Mouse (Mus musculus) adipocyte (in vitro differentiated cells): ENCODE results near the gene Ssc5d.

ENCODE experiments used
- DNase-seq: peaks from one replicate; pipeline ENCODE4 v3.0.0-alpha.2; 2016; ENCODE audit warnings: low spot score

The Ssc5d gene

DNA sequence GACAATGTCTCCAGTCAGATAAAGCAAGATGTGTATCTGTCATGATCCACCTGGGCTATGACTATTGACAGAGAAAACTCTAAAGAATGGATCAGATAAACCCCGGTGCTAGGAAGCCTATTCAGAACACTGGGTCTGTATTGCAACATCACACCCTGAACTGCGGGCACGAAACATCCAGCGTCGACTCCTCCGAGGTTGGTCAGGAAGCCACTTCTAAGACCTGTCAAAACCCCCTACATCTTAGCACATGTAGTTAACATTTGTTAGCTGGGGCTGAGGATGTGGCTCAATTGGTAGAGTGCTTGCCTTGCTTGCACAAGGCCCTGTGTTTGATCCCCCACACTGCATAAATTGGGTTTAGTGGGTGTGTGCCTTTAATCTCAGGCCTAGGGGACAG is 22.8 kb downstream of the Ssc5d start:
- no peak for DNase-seq

DNA sequence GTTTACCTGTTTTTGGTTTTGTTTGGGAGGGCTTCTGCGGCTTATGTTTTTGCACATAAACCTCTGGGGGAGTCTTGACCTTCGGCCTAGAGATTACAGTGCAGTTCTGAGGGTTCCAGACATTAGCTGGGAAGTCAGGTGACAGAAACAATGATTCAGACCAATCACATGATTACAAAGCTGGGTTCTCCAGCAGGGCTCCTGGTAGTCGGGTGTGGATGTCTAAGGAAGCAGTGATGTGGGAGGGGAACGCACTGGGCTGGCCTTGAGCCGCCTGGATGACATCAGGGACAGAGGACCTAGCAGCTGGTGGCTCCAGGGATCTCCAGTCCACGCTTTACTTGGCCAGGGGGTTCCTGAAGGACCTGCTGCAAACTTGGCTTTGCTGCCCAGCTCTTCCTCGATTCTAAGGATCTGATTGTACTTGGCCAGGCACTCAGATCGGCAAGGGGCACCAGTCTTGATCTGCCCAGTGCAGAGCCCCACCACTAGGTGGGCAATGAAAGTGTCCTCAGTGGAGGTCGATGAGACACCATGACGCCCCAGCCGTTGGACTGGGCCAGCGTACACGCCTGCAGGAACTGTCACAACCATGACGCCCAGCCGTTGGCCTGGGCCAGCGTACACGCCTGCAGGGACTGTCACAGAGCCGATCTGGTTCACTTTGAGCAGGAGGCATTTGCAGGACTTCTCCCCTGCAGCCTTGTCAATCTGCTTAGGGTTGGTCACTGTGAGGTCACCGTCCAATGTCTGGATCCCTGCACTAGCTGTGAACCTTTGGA is 25.2 kb downstream of the Ssc5d start:
- no peak for DNase-seq

DNA sequence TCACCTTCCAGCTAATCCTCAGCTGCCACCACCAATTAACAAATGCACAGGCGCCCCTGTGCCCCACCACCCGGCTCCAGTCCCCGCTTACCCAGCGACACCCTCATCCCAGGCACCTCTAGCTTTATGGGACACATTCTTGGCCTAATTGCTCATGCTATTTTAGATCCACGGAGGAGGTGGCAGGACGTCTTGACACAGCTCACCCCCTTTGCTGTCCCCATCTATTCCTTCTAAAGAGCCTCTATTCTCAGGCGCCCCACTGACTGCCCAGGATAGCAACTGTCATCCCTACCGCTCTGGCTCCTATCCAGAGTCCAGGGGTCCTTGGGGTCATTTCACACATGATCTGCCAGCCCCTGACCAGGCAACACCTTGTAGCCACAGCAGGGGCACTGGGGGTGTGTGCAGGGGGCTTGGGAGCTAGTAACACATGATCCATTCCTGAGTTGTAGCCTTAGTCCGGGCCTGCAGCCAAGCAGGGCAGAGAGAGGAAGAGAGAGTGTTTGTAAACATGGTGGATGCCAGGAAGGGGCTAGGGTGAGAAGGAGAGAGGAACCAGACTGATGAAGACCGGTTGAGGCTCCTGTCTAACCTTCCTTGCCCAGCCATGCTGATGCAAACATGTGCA is 28.3 kb downstream of the Ssc5d start:
- DNase-seq: peak; percentile 77

DNA sequence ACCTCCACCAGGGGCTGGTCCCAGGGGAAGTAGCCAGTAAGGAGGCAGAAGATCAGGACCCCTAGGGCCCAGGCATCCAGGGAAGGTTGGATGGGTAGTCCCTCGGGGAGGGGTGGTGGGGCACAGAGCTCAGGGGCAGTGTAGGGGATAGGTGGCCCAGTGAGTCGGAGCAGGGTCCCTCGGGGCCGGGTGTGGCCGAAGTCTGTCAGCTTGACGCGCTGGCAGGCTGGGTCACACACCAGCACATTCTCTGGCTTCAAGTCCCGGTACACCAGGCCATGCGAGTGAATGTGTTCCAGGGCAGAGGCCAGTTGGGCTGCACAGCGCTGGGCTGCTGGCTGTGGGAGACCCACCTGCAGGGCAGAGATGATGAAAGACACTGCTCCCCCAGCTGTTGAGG is 31.8 kb downstream of the Ssc5d start:
- no peak for DNase-seq

DNA sequence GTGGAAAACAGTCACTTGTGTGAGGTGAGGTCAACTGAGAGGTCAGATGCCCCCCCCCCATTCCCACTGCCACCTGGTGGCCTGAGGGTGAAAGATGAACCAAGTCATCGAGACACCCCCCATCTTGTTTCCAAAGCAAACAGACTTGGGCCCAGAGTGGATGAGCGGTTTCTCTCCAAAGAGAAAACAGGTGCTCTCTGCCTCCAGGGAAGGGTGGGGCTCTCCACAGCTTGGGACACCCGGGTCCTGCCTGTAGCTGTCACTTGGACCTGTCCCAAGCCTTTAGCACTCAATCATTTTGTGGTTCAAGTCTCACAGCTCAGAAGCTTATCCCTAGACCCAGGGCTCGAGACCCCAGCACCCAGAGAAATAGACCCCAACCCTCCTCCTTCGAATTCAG is 37.9 kb downstream of the Ssc5d start:
- no peak for DNase-seq

DNA sequence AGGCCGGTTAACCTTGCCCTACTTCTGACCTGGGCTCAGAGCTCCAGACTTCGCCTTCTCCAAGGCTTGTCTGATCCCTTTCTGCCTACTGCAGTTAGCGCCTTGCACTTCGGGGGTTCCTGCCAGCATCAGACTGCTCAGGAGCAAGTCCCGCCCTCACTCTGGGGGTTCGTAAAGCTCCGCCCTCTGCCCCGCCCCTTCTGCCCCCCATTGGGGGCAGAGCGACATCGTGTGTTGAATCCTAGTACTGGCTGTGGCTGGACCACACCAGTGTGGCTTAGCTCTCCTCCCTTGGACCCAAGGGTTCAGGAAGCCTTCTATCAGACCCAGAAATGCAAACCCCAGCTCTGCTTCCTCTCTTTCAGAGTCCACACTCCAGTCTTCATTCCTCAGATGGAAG is 38.7 kb downstream of the Ssc5d start, which contains the start of gene Sbk2:
Gene Sbk2, minus strand, starts transcription at position 135 of the 400 bp plus-strand sequence.
- no peak for DNase-seq

DNA sequence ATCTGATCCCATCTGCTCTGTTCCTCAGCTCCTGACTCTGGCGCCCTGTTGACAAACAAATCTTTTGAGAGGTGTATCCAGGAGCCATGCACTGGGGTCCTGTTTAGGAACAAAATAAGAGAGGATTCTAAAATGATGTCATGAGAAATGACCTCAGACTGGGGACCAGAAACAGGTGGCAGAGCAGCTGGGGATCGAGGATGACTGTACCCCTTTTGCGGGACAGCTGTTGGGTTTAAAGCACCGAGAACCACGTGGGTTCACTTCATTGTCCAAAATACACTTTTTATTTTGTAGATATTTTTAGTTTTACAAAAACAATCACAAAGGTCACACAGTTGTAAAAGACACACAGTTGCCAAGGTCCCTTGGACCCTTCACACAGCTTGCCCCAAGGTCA is 39.4 kb downstream of the Ssc5d start:
- DNase-seq: no peak

DNA sequence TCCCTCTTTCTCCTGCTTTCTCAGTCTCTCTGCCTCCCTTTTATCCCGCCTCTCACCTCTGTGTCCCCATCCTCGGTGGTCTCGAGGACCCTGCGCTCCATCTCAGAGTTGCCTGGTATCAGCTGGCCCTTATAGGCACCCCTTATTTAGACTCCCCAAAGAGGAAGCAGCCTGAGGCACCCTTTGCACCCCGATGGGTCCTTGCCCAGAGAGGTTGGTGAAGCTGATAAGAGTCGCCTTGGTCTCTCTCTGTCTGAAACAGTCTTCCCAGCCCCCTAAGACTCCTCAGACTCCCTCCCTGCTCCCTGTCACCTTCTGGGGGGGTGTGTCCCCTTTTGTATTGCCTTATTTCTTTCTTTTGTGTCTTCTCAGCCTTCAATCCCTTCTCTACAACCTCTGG is 45.5 kb downstream of the Ssc5d start, which contains the start of gene Sbk3:
Gene Sbk3, minus strand, starts transcription at position 101 of the 400 bp plus-strand sequence.
- DNase-seq: no peak

DNA sequence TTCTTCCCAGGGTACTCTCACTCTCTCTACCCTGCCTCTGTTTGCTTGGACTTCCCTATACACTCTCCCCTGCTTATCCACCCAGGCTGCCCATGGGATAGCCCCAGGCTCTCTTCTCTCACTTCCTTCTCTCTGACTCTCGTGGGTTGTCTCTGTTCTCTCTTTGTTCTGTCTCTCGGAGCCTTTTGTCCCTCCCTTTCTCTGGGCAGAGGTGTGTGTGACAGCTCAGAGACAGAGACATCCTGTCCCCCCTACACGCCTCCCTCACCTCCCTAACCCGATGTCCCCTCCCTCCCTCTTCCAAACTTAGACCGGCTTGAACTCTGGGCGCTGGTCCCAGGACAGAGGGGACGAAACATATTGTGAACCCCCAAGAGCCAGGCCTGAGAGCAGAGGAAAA is 46.1 kb downstream of the Ssc5d start:
- DNase-seq: no peak

DNA sequence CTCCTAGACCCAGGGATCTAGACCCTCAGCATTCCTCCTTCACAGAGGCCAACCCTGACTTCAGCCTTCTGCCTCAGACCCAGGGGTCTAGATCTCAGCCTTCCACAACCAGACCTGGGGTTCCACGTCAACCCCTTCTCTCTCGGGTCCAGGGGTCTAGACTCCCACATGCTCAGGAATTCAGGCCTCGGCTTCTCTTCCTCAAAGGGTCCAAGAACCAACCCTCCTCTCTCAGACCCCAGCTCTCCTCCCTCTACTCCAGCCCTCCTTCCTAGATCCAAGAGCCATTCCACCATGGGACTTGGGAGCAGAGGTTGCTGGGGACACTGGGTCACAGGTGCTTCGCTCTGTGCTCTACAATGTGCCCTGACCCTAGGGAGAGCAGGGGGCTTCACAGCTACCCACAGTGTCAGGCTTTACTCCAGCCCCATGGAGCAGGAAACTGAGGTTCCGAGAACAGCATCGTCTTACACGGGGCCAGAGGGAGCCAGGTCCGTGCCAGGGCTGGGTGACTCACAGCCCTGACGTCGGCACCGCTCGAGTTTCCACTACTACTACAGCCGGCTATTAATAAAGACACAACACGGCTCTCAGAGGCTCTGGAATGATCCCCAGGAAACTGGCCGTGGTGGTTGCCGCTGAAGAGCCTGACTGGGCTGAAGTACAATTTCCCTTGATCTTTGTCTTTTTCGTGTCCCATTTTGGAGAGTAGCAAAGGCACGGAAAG is 46.9 kb downstream of the Ssc5d start:
- DNase-seq: peak; percentile 76

DNA sequence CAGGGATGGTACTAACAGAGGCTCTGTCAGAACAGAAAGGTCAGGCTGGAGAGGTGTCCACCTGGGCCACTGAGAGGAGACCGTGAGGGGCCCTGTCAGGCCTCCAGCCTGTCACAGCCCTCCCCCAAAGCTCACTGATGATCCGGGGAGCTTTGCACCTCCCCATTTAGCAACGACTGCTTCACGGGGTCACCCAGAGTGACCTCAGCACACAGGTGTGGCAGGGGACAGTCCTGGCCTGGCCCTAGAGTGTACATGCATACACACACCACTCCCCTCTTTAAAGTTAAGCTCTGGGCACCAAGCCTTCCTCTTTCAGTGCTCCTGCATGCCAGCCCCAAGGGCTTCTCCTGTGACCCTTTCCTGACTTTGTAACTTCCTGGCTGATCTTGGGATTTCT is 49.9 kb downstream of the Ssc5d start:
- DNase-seq: no peak

DNA sequence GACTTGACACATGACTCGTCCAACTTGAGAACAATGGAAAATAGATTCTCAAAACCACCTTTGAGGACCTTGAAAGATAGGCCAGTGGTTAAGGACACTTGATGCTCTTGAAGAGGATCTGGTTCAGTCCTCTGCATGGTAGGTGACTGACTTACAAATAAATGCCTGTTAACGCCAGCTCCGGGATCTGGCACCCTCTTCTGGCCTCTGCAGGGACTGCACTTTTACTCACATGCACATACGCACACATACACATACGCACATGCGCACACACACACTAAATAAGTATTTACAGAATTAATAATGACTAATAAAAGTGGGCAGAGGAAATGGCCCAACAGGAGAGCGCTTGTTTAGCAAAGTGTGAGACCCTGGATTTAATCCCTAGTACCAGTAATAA is 51.2 kb downstream of the Ssc5d start:
- no peak for DNase-seq

DNA sequence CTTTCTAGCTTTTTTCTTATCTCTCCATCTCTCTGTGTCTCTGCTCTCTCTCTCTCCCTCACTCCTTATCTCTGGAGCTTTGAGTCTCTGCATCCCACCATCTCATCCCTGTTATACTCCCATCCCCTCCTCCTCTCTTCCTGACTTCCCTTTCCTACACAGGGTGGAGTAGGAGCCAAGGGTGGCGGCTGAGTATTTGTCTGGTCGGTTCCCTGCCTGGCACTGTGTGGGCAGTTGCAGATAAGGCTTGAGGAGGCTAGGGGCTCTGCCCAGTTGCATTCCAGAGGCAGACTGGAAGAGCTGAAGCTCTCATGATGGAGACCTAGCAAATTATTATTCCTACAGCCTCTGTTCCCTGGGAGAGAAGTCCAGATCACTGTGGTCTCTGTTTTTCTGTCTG is 62.7 kb downstream of the Ssc5d start:
- no peak for DNase-seq

DNA sequence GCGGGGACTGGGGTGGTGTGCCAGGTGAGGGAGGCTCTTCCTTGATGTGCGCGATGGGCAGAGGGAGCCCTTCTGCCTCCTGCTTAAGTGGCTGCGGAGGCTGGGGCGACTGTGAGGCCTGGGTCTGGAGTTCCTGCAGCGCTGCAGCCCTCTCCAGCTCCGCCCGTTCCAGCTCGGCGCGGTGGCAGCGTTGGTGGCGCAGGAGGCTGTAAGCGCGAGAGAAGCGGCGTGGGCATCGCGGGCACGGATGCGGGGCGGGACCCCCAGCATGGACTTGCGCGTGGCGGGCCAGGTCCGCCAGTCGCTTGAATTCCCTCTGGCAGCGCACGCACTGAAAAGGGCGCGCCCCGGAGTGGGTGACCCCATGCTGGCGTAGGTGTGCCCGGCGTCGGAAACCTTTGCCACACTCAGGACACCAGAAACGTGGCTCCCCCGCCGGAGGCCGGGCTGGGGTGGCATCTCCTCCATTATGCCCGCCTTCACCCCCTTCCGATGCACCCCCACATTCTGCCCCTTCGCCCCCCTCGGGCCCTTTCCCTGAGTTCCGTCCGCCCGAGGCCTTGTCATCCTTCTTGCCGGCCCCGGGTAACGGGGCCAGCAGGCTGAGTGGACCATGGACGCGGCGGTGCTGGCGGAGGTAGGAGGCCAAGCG is 67.9 kb downstream of the Ssc5d start:
- no peak for DNase-seq

DNA sequence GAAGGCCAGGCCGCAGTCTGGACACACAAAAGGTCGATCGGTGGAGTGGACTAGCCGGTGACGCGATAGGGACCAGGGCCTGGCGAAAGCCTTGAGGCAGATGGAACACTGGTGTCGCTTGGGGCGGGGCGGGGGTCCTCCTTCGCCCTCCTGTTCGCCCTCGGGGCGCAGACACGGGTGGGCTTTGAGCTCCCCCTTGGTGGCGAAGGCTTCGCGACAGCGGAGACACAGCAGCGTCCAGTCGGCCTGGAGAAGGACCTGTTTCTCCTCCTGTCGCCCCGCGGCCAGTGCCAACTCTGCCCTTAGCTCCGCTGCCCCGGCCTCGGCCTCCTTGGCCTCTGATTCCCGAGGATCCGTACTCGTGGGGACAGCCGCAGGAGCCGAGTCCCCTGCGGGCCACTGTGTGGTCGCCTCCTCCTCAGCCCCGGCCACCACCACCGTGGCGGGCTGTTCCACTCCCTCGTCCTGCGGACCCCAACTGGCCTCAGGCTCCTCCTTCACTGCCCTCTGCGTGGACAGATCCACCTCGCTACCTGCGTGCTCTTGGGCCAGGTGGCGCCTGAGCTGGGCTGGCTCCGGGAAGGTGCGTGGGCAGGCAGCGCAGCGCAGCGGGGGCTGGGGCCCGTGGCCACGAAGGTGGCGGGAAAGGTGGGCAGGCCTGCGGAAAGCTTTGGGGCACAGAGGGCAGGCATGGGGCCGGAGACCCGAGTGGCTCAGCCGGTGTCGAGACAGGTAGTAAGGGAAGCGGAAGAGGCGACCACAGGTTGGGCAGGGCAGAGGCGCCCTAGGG is 68.6 kb downstream of the Ssc5d start:
- DNase-seq: no peak
